Mouse (Mus musculus) liver, embryonic 15.5 days (tissue): ENCODE measurements around the gene Ms4a14. TPM values are rescaled to one million over a fixed set of nuclear protein-coding genes. Genes with fewer than 3 reads are reported as not detected.
"Not testable (repeated sequence)": the region's sequence is repeated elsewhere in the genome, so short reads cannot be mapped to it uniquely, and the experiment has no call there.

Source experiments
- ATAC-seq: fragments of 200-750 bp; cut with Nextera tagmentation; 2 replicates; pipeline ENCODE4 v1.8.0; 2017; ENCODE audit warnings: moderate number of reproducible peaks, mild to moderate bottlenecking, moderate library complexity; ENCODE audit not compliant: insufficient read depth
- H3K27ac ChIP-seq: fragments of 300-500 bp; sonication (generic); replicated peaks from 2 replicates; pipeline ENCODE4 v1.5.1; 2015; ENCODE audit warnings: mild to moderate bottlenecking, inconsistent platforms
- H3K27me3 ChIP-seq: fragments of 300-500 bp; sonication (generic); 2 replicates; pipeline ENCODE4 v1.6.1; 2015; ENCODE audit warnings: mild to moderate bottlenecking, inconsistent platforms
- H3K36me3 ChIP-seq: fragments of 300-500 bp; sonication (generic); replicated peaks from 2 replicates; pipeline ENCODE4 v1.6.1; 2015; ENCODE audit warnings: moderate library complexity, mild to moderate bottlenecking, inconsistent platforms
- H3K4me1 ChIP-seq: fragments of 300-500 bp; sonication (generic); replicated peaks from 2 replicates; pipeline ENCODE4 v1.6.1; 2015; ENCODE audit warnings: inconsistent platforms
- H3K4me2 ChIP-seq: fragments of 300-500 bp; sonication (generic); 2 replicates; pipeline ENCODE4 v1.6.1; 2015; ENCODE audit warnings: moderate library complexity, mild to moderate bottlenecking, inconsistent platforms
- H3K4me3 ChIP-seq: fragments of 300-500 bp; sonication (generic); replicated peaks from 2 replicates; pipeline ENCODE4 v1.5.1; 2015; ENCODE audit warnings: mild to moderate bottlenecking, inconsistent platforms
- H3K9ac ChIP-seq: fragments of 300-500 bp; sonication (generic); 2 replicates; pipeline ENCODE4 v1.6.1; 2015; ENCODE audit warnings: moderate library complexity, mild to moderate bottlenecking, inconsistent platforms
- H3K9me3 ChIP-seq: fragments of 300-500 bp; sonication (generic); replicated peaks from 2 replicates; pipeline ENCODE4 v1.6.1; 2016; ENCODE audit warnings: inconsistent platforms
- WGBS: fragments of 180-500 bp; shearing (Covaris S2); methylation state at CpG from one replicate; pipeline ENCODE4 v1.1.7; 2015; ENCODE audit warnings: mixed read lengths; ENCODE audit not compliant: insufficient replicate concordance; 5-methylcytosine and 5-hydroxymethylcytosine counted together
- polyA plus RNA-seq: library from polyadenylated mRNA; unstranded; fragments of >200 nt; fragmentation: Nextera tagmentation; extraction: Ambion mirVana; gene quantifications from 2 replicates; pipeline ENCODE4 v1.2.1, GENCODE M21; 2015

Ms4a14 gene
- polyA plus RNA-seq, 1 experiment from 2014 or later: not detected

- H3K9ac ChIP-seq, H3K4me1 ChIP-seq, H3K27me3 ChIP-seq, H3K4me3 ChIP-seq, H3K27ac ChIP-seq, ATAC-seq, H3K4me2 ChIP-seq, H3K36me3 ChIP-seq, H3K9me3 ChIP-seq: not testable (repeated sequence)
- WGBS: 41% methylated on average over 4 of the region's 4 CpGs
Observed at GRCm38 (mm10) chr19:11299529-11299928, 14.7 kb downstream of the Ms4a14 start.

- no peak overlapping the region for H3K4me2 ChIP-seq
- H3K36me3 ChIP-seq: no peaks in the 10 kb centered on the region
- no peaks in the 10 kb centered on the region for H3K4me1 ChIP-seq
- no peak overlapping the region for H3K27ac ChIP-seq
- ATAC-seq: no peak
- no peaks in the 10 kb centered on the region for H3K9me3 ChIP-seq
- H3K27me3 ChIP-seq: no peaks in the 10 kb centered on the region
- 57% methylated on average over 2 of the region's 2 CpGs for WGBS
- H3K4me3 ChIP-seq: no peak overlapping the region
- H3K9ac ChIP-seq: no peak overlapping the region
Observed at GRCm38 (mm10) chr19:11298939-11299338, 15.3 kb downstream of the Ms4a14 start.

GRCm38 (mm10) chr19:11293616-11294015 lies 20.6 kb downstream of the Ms4a14 start:
- not testable (repeated sequence) for H3K4me1 ChIP-seq, H3K27me3 ChIP-seq, H3K4me3 ChIP-seq, ATAC-seq, H3K27ac ChIP-seq, H3K9me3 ChIP-seq, H3K9ac ChIP-seq, H3K36me3 ChIP-seq
- peak overlapping the region; percentile 30; the same call in 1 of the 2 replicates for H3K4me2 ChIP-seq
- WGBS: 15% methylated on average over 3 of the region's 3 CpGs

- H3K27ac ChIP-seq: no peak overlapping the region
Observed at GRCm38 (mm10) chr19:11292990-11293389, 21.3 kb downstream of the Ms4a14 start.

GRCm38 (mm10) chr19:11283773-11284172 lies 30.5 kb downstream of the Ms4a14 start, which contains the start of gene Ms4a5:
Gene Ms4a5 (minus strand): TSS chr19:11283873.
- no peak within 1 kb of the TSS for H3K4me2 ChIP-seq
- no peaks in the 10 kb centered on the region for H3K4me1 ChIP-seq
- 60% methylated on average over 2 of the region's 2 CpGs for WGBS
- no peak within 1 kb of the TSS for H3K27ac ChIP-seq
- no peaks in the 10 kb centered on the region for H3K27me3 ChIP-seq
- no peak within 1 kb of the TSS for H3K9ac ChIP-seq
- ATAC-seq: no peak
- no peaks in the 10 kb centered on the region for H3K9me3 ChIP-seq
- H3K4me3 ChIP-seq: no peak within 1 kb of the TSS
- H3K36me3 ChIP-seq: no peaks in the 10 kb centered on the region

More at GRCm38 (mm10) chr19:11292990-11293389, 21.3 kb downstream of the Ms4a14 start:
- no peak for ATAC-seq
- Histone ChIP-seq H3K27me3 (no peaks in the 10 kb centered on the region), H3K4me1 (no peaks in the 10 kb centered on the region), H3K4me3 (peak overlapping the region; percentile 46), H3K9me3 (no peaks in the 10 kb centered on the region), H3K9ac (no peak overlapping the region), H3K4me2 (peak overlapping the region; percentile 59), H3K36me3 (no peaks in the 10 kb centered on the region)
- WGBS: 8% methylated on average over 12 of the region's 12 CpGs

GRCm38 (mm10) chr19:11280223-11280622 lies 34.0 kb downstream of the Ms4a14 start:
- H3K27me3 ChIP-seq: no peaks in the 10 kb centered on the region
- no peaks in the 10 kb centered on the region for H3K4me1 ChIP-seq
- H3K9ac ChIP-seq: no peak overlapping the region
- no peak overlapping the region for H3K27ac ChIP-seq
- H3K36me3 ChIP-seq: no peaks in the 10 kb centered on the region
- 61% methylated on average over 3 of the region's 3 CpGs for WGBS
- no peak overlapping the region for H3K4me3 ChIP-seq
- H3K4me2 ChIP-seq: no peak overlapping the region
- no peak for ATAC-seq
- H3K9me3 ChIP-seq: no peaks in the 10 kb centered on the region

- Histone ChIP-seq H3K27ac (no peak overlapping the region), H3K36me3 (no peaks in the 10 kb centered on the region), H3K4me1 (no peaks in the 10 kb centered on the region), H3K9me3 (no peaks in the 10 kb centered on the region), H3K9ac (no peak overlapping the region), H3K4me3 (no peak overlapping the region), H3K27me3 (no peaks in the 10 kb centered on the region), H3K4me2 (no peak overlapping the region)
- no peak for ATAC-seq
- 50% methylated on average over 5 of the region's 5 CpGs for WGBS
Observed at GRCm38 (mm10) chr19:11276431-11276830, 37.8 kb downstream of the Ms4a14 start.

- Histone ChIP-seq H3K36me3 (no peaks in the 10 kb centered on the region), H3K9me3 (no peaks in the 10 kb centered on the region), H3K9ac (no peak overlapping the region), H3K4me1 (no peaks in the 10 kb centered on the region), H3K27ac (no peak overlapping the region), H3K4me3 (no peak overlapping the region), H3K27me3 (no peaks in the 10 kb centered on the region), H3K4me2 (no peak overlapping the region)
- ATAC-seq: no peak
- WGBS: 47% methylated on average over 4 of the region's 4 CpGs
Observed at GRCm38 (mm10) chr19:11266956-11267355, 47.3 kb downstream of the Ms4a14 start.

GRCm38 (mm10) chr19:11266052-11266845 lies 48.0 kb downstream of the Ms4a14 start, which contains the start of gene Ms4a1:
Gene Ms4a1 (minus strand): TSS chr19:11266241.
- no peaks in the 10 kb centered on the region for H3K36me3 ChIP-seq
- H3K27me3 ChIP-seq: no peaks in the 10 kb centered on the region
- no peak within 1 kb of the TSS for H3K9ac ChIP-seq
- H3K9me3 ChIP-seq: no peaks in the 10 kb centered on the region
- 58% methylated on average over 8 of the region's 8 CpGs for WGBS
- H3K4me1 ChIP-seq: no peaks in the 10 kb centered on the region
- H3K27ac ChIP-seq: no peak within 1 kb of the TSS
- H3K4me2 ChIP-seq: no peak within 1 kb of the TSS
- ATAC-seq: no peak
- H3K4me3 ChIP-seq: no peak within 1 kb of the TSS

- H3K27me3 ChIP-seq: no peaks in the 10 kb centered on the region
- H3K4me1 ChIP-seq: no peaks in the 10 kb centered on the region
- no peak for ATAC-seq
- H3K4me2 ChIP-seq: no peak overlapping the region
- H3K36me3 ChIP-seq: no peaks in the 10 kb centered on the region
- no peak overlapping the region for H3K27ac ChIP-seq
- no peak overlapping the region for H3K4me3 ChIP-seq
- no peaks in the 10 kb centered on the region for H3K9me3 ChIP-seq
- 46% methylated on average over 9 of the region's 9 CpGs for WGBS
- no peak overlapping the region for H3K9ac ChIP-seq
Observed at GRCm38 (mm10) chr19:11264602-11265185, 49.6 kb downstream of the Ms4a14 start.

GRCm38 (mm10) chr19:11263549-11263948 lies 50.7 kb downstream of the Ms4a14 start:
- no peak overlapping the region for H3K4me2 ChIP-seq
- 27% methylated on average over 3 of the region's 3 CpGs for WGBS

More at GRCm38 (mm10) chr19:11263549-11263948, 50.7 kb downstream of the Ms4a14 start:
- H3K9me3 ChIP-seq: no peaks in the 10 kb centered on the region
- no peaks in the 10 kb centered on the region for H3K36me3 ChIP-seq
- no peak overlapping the region for H3K9ac ChIP-seq
- no peaks in the 10 kb centered on the region for H3K4me1 ChIP-seq
- ATAC-seq: no peak
- H3K27me3 ChIP-seq: no peaks in the 10 kb centered on the region
- H3K27ac ChIP-seq: no peak overlapping the region
- H3K4me3 ChIP-seq: no peak overlapping the region
